Mouse (Mus musculus): Measurements from ENCODE around the gene Pitpnm2. TPM values are rescaled to one million over a fixed set of nuclear protein-coding genes. Genes with fewer than 3 reads are reported as not detected.

Pitpnm2 gene
- polyA plus RNA-seq, 1 experiment from 2014 or later: 7.5 TPM

DNA sequence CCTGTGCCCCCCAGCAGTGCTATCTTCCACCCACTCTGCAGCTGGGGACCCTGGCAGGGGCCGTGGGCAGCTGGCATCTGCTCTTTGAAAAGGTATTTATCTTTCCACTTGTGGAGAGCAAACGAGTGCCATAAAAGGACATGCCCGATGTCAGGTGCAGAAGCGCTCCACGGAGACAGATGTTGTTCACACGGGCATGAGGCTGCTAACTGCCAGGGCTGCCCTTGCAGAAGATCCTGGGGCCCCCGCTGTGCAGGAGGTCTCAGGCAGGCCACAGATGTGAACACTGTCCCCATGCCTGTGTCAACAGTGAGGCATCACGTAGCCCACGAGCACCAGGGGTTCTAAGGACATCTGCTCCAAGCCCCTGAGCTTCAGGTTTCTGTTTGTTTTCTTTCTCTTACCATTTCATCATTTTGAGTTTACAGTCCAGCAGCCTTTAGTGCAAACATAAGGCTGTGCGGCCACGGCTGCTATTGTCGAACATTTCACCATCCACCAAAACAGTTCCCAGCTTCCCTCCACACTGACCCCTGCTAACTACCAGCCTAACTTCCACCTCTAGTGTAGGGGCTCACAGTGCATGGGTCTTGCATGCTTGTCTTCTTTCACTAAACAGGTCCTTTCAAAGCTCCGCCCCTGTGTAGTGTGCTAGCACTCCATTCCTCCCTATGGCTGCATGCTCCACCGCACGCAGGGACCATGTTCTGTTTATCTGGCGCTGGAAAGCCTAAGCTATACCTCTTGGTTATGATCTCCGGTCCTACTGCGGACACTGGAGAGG lies 17.0 kb downstream of the Pitpnm2 start:
- Histone ChIP-seq H3K27ac (ENCODE audit: poor library complexity, severe bottlenecking) (peak overlapping the region; percentile 95), H3K4me1 (replicated peaks) (peaks cover 66% of the 10 kb centered on the region)

DNA sequence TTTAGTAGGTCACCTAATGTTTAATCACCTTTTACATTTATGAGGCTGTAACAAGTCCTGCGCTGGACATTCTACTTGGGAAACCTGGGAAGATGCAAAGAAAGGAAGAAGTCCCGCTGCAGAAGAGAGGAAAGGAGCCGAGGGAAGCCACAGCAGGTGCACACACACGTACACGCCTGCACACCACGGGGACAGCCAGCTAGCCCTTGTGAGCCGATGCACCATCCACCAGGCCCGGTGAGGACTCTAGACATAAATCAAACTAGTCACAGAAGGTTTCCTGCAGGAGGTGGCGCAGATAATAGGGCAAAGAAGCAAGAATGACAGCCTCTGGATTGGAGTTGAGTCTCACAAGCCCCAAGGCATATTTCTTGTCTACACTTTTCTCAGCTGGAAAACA lies 19.1 kb downstream of the Pitpnm2 start:
- no peak overlapping the region for H3K27ac ChIP-seq (ENCODE audit: poor library complexity, severe bottlenecking)
- no peak for ATAC-seq (ENCODE audit: insufficient number of reproducible peaks, low FRiP score)
- 85% methylated on average over 9 of the region's 9 CpGs for whole genome bisulfite sequencing

More for the DNA sequence above, 17.0 kb downstream of the Pitpnm2 start:
- no peaks in the 10 kb centered on the region for H3K27me3 ChIP-seq (replicated peaks)
- peak overlapping the region; percentile 23; the same call in 1 of the 2 replicates for H3K9ac ChIP-seq
- H3K36me3 ChIP-seq: no peaks in the 10 kb centered on the region
- no peak overlapping the region for H3K4me3 ChIP-seq
- H3K4me2 ChIP-seq: peak overlapping the region; percentile 1
- ATAC-seq (ENCODE audit: insufficient number of reproducible peaks, low FRiP score): 0 out of 2 replicates have a peak, but pooled peaks have one; percentile 5
- 62% methylated on average over 18 of the region's 18 CpGs for WGBS
- H3K9me3 ChIP-seq (replicated peaks): no peaks in the 10 kb centered on the region

DNA sequence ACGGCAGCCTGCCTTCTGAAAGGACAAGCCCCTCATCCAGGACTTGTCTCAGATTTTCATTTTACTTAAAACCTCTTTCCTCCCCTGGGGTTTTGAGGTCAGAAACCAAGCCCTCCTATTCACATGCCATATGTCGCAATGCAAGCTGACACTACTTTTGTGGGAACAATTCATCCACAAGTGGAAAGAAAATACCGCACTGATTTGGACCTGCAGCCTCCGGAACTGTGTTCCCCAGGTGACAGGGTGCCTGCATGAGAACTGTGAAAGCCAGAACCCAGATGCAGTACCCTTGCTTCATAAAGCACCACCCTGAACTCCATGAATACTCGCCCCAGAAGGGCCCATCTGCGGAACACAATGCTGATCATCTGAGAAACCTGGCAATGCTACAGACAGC lies 22.4 kb downstream of the Pitpnm2 start:
- H3K27ac ChIP-seq (ENCODE audit: poor library complexity, severe bottlenecking): no peak overlapping the region
- H3K36me3 ChIP-seq: no peaks in the 10 kb centered on the region
- H3K27me3 ChIP-seq (replicated peaks): no peaks in the 10 kb centered on the region
- no peaks in the 10 kb centered on the region for H3K9me3 ChIP-seq (replicated peaks)
- no peak overlapping the region for H3K4me3 ChIP-seq
- H3K9ac ChIP-seq: no peak overlapping the region
- ATAC-seq (ENCODE audit: insufficient number of reproducible peaks, low FRiP score): no peak
- peaks cover 58% of the 10 kb centered on the region for H3K4me1 ChIP-seq (replicated peaks)
- no peak overlapping the region for H3K4me2 ChIP-seq
- 70% methylated on average over 6 of the region's 6 CpGs for WGBS

More for the DNA sequence above, 19.1 kb downstream of the Pitpnm2 start:
- Histone ChIP-seq H3K9ac (no peak overlapping the region), H3K4me1 (replicated peaks) (peaks cover 58% of the 10 kb centered on the region), H3K4me2 (no peak overlapping the region), H3K4me3 (no peak overlapping the region), H3K36me3 (no peaks in the 10 kb centered on the region), H3K27me3 (replicated peaks) (no peaks in the 10 kb centered on the region), H3K9me3 (replicated peaks) (no peaks in the 10 kb centered on the region)

DNA sequence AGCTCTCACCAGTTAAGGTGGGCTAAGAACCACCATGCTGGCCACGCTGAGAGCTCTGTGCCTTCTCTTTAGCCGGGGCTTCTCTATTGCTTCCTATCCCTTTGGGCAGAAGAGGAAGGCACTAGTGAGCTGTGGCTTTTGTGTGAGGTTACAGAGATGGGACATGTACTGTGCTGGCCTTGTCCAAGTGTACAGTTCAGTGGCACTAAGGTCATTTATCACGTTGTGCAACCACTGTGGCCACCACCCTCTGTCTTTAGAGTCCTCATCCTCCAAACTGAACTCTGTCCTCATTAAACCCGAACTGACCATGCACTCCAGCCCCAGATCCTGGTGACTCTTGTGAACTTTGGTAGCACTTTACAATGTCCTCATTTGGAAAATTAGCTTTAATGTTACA lies 23.1 kb downstream of the Pitpnm2 start:
- no peaks in the 10 kb centered on the region for H3K9me3 ChIP-seq (replicated peaks)
- 86% methylated on average over 4 of the region's 4 CpGs for WGBS
- no peak overlapping the region for H3K9ac ChIP-seq
- H3K27me3 ChIP-seq (replicated peaks): no peaks in the 10 kb centered on the region
- no peak overlapping the region for H3K4me2 ChIP-seq
- H3K36me3 ChIP-seq: no peaks in the 10 kb centered on the region
- ATAC-seq (ENCODE audit: insufficient number of reproducible peaks, low FRiP score): no peak
- no peak overlapping the region for H3K4me3 ChIP-seq
- no peak overlapping the region for H3K27ac ChIP-seq (ENCODE audit: poor library complexity, severe bottlenecking)
- peaks cover 58% of the 10 kb centered on the region for H3K4me1 ChIP-seq (replicated peaks)

DNA sequence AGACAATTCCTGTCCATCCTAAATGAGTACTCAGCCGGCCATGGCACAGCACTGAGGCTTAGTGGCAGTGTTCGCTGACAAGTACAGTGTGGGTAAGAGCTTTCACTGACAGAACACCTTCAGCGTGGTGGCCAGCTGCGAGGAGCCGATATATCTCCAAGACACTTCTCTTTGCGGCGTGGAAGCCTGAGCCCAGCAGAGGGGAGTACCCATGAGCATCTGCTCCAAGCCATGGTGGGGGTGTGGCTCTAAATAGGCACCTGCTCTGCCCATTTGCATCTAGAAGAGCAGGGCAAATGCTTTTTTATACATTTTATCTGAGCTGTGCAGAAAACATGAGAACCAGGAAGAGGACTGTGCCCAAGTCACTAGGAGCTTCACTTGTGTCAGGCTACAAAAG lies 23.7 kb downstream of the Pitpnm2 start:
- Histone ChIP-seq H3K4me2 (no peak overlapping the region), H3K9ac (no peak overlapping the region), H3K9me3 (replicated peaks) (no peaks in the 10 kb centered on the region), H3K4me1 (replicated peaks) (peaks cover 58% of the 10 kb centered on the region), H3K27ac (ENCODE audit: poor library complexity, severe bottlenecking) (no peak overlapping the region), H3K27me3 (replicated peaks) (no peaks in the 10 kb centered on the region), H3K4me3 (no peak overlapping the region), H3K36me3 (no peaks in the 10 kb centered on the region)
- WGBS: 76% methylated on average over 7 of the region's 7 CpGs
- ATAC-seq (ENCODE audit: insufficient number of reproducible peaks, low FRiP score): no peak

DNA sequence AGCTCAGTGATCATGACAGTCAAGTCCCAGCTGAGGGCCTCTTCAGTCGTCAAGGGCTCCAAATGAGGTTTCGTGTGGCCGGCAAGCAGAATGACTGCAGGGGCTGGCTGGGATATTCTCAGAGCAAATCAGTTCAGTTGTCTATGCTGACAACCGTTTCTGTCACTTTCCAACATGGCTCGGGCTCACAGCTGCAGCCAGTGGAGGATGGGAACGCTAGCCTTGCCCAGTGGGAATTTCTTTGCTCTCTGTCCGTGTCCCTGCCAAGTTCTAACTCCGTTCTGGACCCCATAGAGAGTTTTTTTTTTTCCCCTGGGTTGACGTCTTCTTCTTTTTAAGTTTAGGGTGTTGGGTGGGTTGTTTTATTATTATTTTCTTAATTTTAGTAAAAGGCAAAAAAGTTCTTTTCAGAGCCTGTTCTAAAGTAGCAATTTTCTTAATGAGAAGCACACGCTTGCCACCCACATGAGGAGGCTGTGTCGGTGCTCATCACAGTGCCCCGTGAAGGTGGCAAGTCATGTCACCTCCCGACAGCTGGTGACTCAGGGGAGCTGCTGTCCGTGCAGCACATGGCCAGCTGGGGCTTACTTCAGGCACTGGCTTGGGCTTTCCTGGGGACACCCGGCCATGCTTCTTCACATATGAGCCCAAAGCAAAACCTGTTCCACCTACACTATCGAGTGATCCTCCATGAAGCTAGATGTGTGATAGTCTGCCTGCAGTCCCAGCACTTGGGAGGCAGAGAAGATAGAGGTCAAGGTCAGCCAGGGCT lies 25.1 kb downstream of the Pitpnm2 start:
- WGBS: 55% methylated on average over 16 of the region's 16 CpGs
- peaks cover 66% of the 10 kb centered on the region for H3K4me1 ChIP-seq (replicated peaks)
- H3K9ac ChIP-seq: no peak overlapping the region; the same call in 1 of the 2 replicates
- no peak overlapping the region for H3K4me2 ChIP-seq
- ATAC-seq (ENCODE audit: insufficient number of reproducible peaks, low FRiP score): no peak
- H3K27me3 ChIP-seq (replicated peaks): no peaks in the 10 kb centered on the region
- no peaks in the 10 kb centered on the region for H3K36me3 ChIP-seq
- H3K9me3 ChIP-seq (replicated peaks): no peaks in the 10 kb centered on the region
- no peak overlapping the region for H3K4me3 ChIP-seq
- H3K27ac ChIP-seq (ENCODE audit: poor library complexity, severe bottlenecking): peak overlapping the region; percentile 37; the same call in 1 of the 2 replicates

DNA sequence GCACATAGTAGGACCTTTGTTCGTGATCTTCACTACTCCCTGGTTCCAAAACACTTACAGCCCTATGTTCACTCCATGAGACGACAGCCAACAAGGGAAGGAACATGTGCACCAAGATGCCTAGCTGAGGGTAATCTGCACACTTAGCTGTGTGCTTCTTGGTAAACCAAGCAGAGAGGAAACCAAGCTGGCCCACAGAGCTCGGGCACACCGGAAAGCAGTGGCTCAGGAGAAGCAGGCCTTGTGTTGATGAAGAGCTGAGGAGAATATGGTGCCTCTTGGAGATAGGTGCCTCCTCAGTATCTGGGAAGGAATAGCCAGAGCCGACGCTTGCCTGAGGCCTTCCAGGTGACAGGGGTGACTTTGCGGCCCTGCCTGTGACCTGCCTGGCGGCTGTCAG lies 26.0 kb downstream of the Pitpnm2 start:
- 82% methylated on average over 8 of the region's 8 CpGs for WGBS

DNA sequence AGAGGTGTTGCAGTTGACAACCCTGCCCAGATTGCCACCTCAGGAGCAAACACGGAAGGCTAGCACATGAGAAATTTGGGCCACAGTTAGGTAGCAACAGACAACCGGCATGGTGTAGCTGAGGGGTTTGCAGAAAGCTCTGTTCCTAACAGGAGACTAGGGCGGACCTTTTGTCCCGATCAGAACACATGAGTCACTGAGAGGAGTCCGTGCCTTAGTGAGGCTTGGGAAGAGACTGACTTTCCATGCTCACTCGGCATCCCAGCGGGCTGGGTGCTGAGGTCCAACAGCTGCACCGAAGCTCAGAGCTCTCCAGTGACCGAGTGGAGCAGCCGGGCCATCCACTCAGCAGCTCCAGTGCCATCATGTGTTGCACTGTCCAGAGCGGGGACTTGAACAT lies 26.9 kb downstream of the Pitpnm2 start:
- no peak overlapping the region; the same call in 1 of the 2 replicates for H3K27ac ChIP-seq (ENCODE audit: poor library complexity, severe bottlenecking)
- WGBS: 78% methylated on average over 11 of the region's 11 CpGs
- ATAC-seq (ENCODE audit: insufficient number of reproducible peaks, low FRiP score): no peak
- H3K36me3 ChIP-seq: no peaks in the 10 kb centered on the region
- no peak overlapping the region for H3K4me2 ChIP-seq
- H3K4me1 ChIP-seq (replicated peaks): peaks cover 84% of the 10 kb centered on the region
- no peak overlapping the region for H3K9ac ChIP-seq
- H3K4me3 ChIP-seq: no peak overlapping the region
- H3K9me3 ChIP-seq (replicated peaks): no peaks in the 10 kb centered on the region
- no peaks in the 10 kb centered on the region for H3K27me3 ChIP-seq (replicated peaks)

More for the DNA sequence above, 26.0 kb downstream of the Pitpnm2 start:
- no peak overlapping the region for H3K9ac ChIP-seq
- H3K36me3 ChIP-seq: no peaks in the 10 kb centered on the region
- H3K27me3 ChIP-seq (replicated peaks): no peaks in the 10 kb centered on the region
- H3K9me3 ChIP-seq (replicated peaks): no peaks in the 10 kb centered on the region
- no peak overlapping the region for H3K4me2 ChIP-seq
- H3K4me1 ChIP-seq (replicated peaks): peaks cover 75% of the 10 kb centered on the region
- H3K4me3 ChIP-seq: no peak overlapping the region
- ATAC-seq (ENCODE audit: insufficient number of reproducible peaks, low FRiP score): no peak
- no peak overlapping the region for H3K27ac ChIP-seq (ENCODE audit: poor library complexity, severe bottlenecking)

DNA sequence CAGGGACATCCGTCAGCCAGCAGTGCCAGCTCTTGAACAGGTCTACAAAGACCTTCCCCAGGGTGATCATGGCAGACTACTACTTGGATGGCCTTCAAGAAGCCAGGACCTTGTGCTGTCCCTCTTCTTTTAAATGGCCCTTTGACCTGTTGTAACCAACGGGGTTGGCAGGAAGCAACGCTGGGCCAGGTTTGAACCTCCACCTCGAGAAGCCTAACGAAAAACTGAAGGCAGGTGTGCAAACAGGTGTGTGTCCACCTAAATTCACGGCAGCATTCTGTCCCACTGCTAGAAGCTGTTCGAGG lies 27.9 kb downstream of the Pitpnm2 start:
- Histone ChIP-seq H3K36me3 (no peaks in the 10 kb centered on the region), H3K27me3 (replicated peaks) (no peaks in the 10 kb centered on the region), H3K9me3 (replicated peaks) (no peaks in the 10 kb centered on the region), H3K27ac (ENCODE audit: poor library complexity, severe bottlenecking) (peak overlapping the region; percentile 64), H3K4me3 (no peak overlapping the region), H3K9ac (peak overlapping the region; percentile 25), H3K4me1 (replicated peaks) (peaks cover 85% of the 10 kb centered on the region), H3K4me2 (no peak overlapping the region)
- 79% methylated on average over 7 of the region's 7 CpGs for WGBS
- 0 out of 2 replicates have a peak, but pooled peaks have one; percentile 3 for ATAC-seq (ENCODE audit: insufficient number of reproducible peaks, low FRiP score)

DNA sequence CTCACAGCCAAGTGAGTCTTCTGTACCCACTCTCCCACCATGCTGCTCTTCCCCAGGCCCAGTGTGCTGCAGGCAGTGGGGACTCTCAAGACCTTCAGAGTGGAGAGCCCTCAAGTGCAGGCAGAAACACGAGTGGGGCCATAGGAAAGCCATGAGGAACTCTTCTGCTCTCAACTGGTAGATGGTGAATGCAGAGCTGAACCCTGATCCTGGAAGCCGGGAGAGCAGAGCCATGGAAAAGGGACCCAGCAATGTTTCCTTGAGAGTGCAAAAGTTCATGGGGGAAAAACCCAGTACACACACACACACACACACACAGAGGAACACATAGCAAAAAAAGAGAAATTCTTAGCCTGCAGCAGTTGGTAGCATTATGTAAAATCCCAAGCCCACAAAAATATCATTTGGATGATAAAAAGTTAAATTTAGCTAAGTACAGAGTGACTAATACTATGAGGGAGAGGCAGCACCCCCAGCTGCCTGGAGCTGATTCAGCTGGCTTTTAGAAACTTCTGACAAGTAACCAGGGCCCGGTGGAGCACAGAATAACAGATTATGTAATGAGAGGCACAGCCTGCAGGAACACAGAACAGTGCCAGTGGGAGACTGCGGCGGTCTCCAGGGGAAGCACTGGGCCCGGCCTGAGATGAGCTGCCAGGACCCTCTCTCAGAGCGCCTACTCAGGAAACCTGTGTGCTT lies 28.4 kb downstream of the Pitpnm2 start:
- no peaks in the 10 kb centered on the region for H3K27me3 ChIP-seq (replicated peaks)
- H3K36me3 ChIP-seq: 0 out of 2 replicates have a peak, but pooled peaks cover 1% of the 10 kb centered on the region
- H3K4me2 ChIP-seq: no peak overlapping the region
- WGBS: 44% methylated on average over 7 of the region's 7 CpGs
- H3K4me1 ChIP-seq (replicated peaks): peaks cover 89% of the 10 kb centered on the region
- H3K4me3 ChIP-seq: no peak overlapping the region
- peak; percentile 23; the same call in 1 of the 2 replicates for ATAC-seq (ENCODE audit: insufficient number of reproducible peaks, low FRiP score)
- peak overlapping the region; percentile 44 for H3K9ac ChIP-seq
- H3K27ac ChIP-seq (ENCODE audit: poor library complexity, severe bottlenecking): peak overlapping the region; percentile 64
- H3K9me3 ChIP-seq (replicated peaks): no peaks in the 10 kb centered on the region

DNA sequence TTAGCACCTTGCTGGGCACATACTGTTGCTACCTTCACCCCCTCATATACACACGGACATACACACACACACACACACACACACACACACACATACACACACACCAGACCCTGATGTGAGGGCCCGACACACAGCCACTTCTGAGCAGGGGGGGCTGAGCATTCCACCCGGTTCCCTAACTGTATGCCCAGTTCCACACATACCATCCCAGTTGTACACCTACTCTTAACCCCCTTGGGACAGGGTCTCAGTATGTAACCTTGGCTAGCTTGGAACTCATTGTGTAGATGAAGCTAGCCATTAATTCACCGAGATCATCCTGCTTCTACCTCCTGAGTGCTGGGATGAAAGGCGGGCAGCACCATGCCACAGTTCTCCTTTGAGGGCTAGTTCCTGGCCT lies 29.0 kb downstream of the Pitpnm2 start:
- Histone ChIP-seq H3K27me3 (replicated peaks) (no peaks in the 10 kb centered on the region), H3K4me2 (no peak overlapping the region), H3K9ac (peak overlapping the region; percentile 44; the same call in 1 of the 2 replicates), H3K36me3 (peaks cover 7% of the 10 kb centered on the region; the same call in 1 of the 2 replicates), H3K4me1 (replicated peaks) (peaks cover 95% of the 10 kb centered on the region), H3K4me3 (no peak overlapping the region), H3K9me3 (replicated peaks) (no peaks in the 10 kb centered on the region), H3K27ac (ENCODE audit: poor library complexity, severe bottlenecking) (peak overlapping the region; percentile 64; the same call in 1 of the 2 replicates)
- 82% methylated on average over 5 of the region's 5 CpGs for WGBS
- ATAC-seq (ENCODE audit: insufficient number of reproducible peaks, low FRiP score): no peak
